Mouse (Mus musculus) MEL (cell line): ENCODE measurements at regions not wholly inside any gene's neighbourhood (a gene's known extent, or its start where the extent isn't known, plus 50 kb on each side); places are given as distances from the start of the nearest gene placed in this dataset.

Source experiments
- DNase-seq: peaks from one replicate; pipeline ENCODE4 v3.0.0; 2011; ENCODE audit warnings: low read depth, low spot score
- H3K27ac ChIP-seq: 2 replicates; pipeline ENCODE4 v1.5.1; 2012; ENCODE audit warnings: low read depth, mild to moderate bottlenecking, control low read depth, low read length, moderate library complexity; ENCODE audit not compliant: control insufficient read depth
- H3K27me3 ChIP-seq, 2 experiments: fragments of 150-350 bp in 1 of 2; sonication (generic) in 1 of 2; 2 replicates each; pipeline ENCODE4 v1.6.1; 2012; ENCODE audit warnings: low read length in 2 of 2, mild to moderate bottlenecking in 2 of 2, improper control_type of control experiment in 1 of 2, moderate library complexity in 1 of 2; ENCODE audit not compliant: insufficient read depth in 2 of 2, control insufficient read depth in 1 of 2
- H3K36me3 ChIP-seq, 2 experiments: 2 replicates each; pipeline ENCODE4 v1.6.1; 2012 to 2014; ENCODE audit warnings: low read length in 2 of 2, improper control_type of control experiment in 1 of 2, inconsistent platforms in 1 of 2, mild to moderate bottlenecking in 1 of 2; ENCODE audit not compliant: insufficient read depth in 2 of 2, control insufficient read depth in 1 of 2
- H3K4me1 ChIP-seq, 2 experiments: fragments of 150-350 bp in 1 of 2; sonication (generic) in 1 of 2; 2 replicates each; pipeline ENCODE4 v1.6.1; 2012; ENCODE audit warnings: low read length in 2 of 2, improper control_type of control experiment in 1 of 2, mild to moderate bottlenecking in 1 of 2; ENCODE audit not compliant: insufficient read depth in 2 of 2, control insufficient read depth in 1 of 2
- H3K4me3 ChIP-seq, 2 experiments: fragments of 150-350 bp in 1 of 2; sonication (generic) in 1 of 2; 2 replicates each; pipeline ENCODE4 v1.5.1; 2012; ENCODE audit warnings: low read depth in 2 of 2, low read length in 2 of 2, mild to moderate bottlenecking in 2 of 2, moderate library complexity in 2 of 2, control low read depth in 1 of 2, improper control_type of control experiment in 1 of 2; ENCODE audit not compliant: control insufficient read depth in 1 of 2, insufficient read depth in 1 of 2
- H3K79me2 ChIP-seq: 2 replicates; pipeline ENCODE4 v1.6.1; 2012; ENCODE audit warnings: mild to moderate bottlenecking, low read length, moderate library complexity; ENCODE audit not compliant: control insufficient read depth, poor library complexity, insufficient read depth
- H3K9ac ChIP-seq: 2 replicates; pipeline ENCODE4 v1.6.1; 2012; ENCODE audit warnings: low read depth, mild to moderate bottlenecking, control low read depth, low read length, moderate library complexity; ENCODE audit not compliant: control insufficient read depth, poor library complexity, severe bottlenecking
- H3K9me3 ChIP-seq: fragments of 150-350 bp; sonication (generic); replicated peaks from 2 replicates; pipeline ENCODE4 v1.6.1; 2012; ENCODE audit warnings: mild to moderate bottlenecking, low read length, improper control_type of control experiment, moderate library complexity; ENCODE audit not compliant: insufficient read depth
- CTCF ChIP-seq, 3 experiments: IDR thresholded peaks in 2 of 3; conservative IDR thresholded peaks in 1 of 3; 2 replicates each; pipeline ENCODE4 v1.5.1; 2011 to 2012; ENCODE audit warnings: low read length in 3 of 3, low read depth in 2 of 3, mild to moderate bottlenecking in 2 of 3, improper control_type of control experiment in 1 of 3, inconsistent platforms in 1 of 3, mixed read lengths in 1 of 3, moderate library complexity in 1 of 3; ENCODE audit not compliant: control insufficient read depth in 1 of 3, insufficient read depth in 1 of 3, poor library complexity in 1 of 3, severe bottlenecking in 1 of 3
- GABPA ChIP-seq: IDR thresholded peaks from 2 replicates; pipeline ENCODE4 v1.6.1; 2012; ENCODE audit warnings: low read depth, mild to moderate bottlenecking, inconsistent platforms, low read length, improper control_type of control experiment, moderate library complexity
- GATA1 ChIP-seq: IDR thresholded peaks from 2 replicates; pipeline ENCODE4 v1.6.1; 2011; ENCODE audit warnings: low read depth, low read length, improper control_type of control experiment
- HCFC1 ChIP-seq: IDR thresholded peaks from 2 replicates; pipeline ENCODE4 v1.6.1; 2012; ENCODE audit warnings: low read depth, mild to moderate bottlenecking, inconsistent platforms, low read length, improper control_type of control experiment, moderate library complexity
- JUND ChIP-seq: IDR thresholded peaks from 2 replicates; pipeline ENCODE4 v1.6.1; 2011; ENCODE audit warnings: low read depth, mild to moderate bottlenecking, improper control_type of control experiment, low read length
- MAX ChIP-seq: IDR thresholded peaks from 2 replicates; pipeline ENCODE4 v1.6.1; 2011; ENCODE audit warnings: low read length, improper control_type of control experiment
- MAZ ChIP-seq: IDR thresholded peaks from 2 replicates; pipeline ENCODE4 v1.6.1; 2012; ENCODE audit warnings: low read depth, mild to moderate bottlenecking, inconsistent platforms, low read length, improper control_type of control experiment
- MYB ChIP-seq: IDR thresholded peaks from 2 replicates; pipeline ENCODE4 v1.6.1; 2011; ENCODE audit warnings: mild to moderate bottlenecking, low read depth, low read length, improper control_type of control experiment
- NELFE ChIP-seq: IDR thresholded peaks from 2 replicates; pipeline ENCODE4 v1.6.1; 2011; ENCODE audit warnings: low read depth, low read length, improper control_type of control experiment
- POLR2A ChIP-seq, 2 experiments: IDR thresholded peaks; 2 replicates each; pipeline ENCODE4 v1.6.1; 2011 to 2012; ENCODE audit warnings: low read length in 2 of 2, mild to moderate bottlenecking in 2 of 2, control low read depth in 1 of 2, improper control_type of control experiment in 1 of 2, low read depth in 1 of 2, moderate library complexity in 1 of 2; ENCODE audit not compliant: control insufficient read depth in 1 of 2, insufficient read depth in 1 of 2, poor library complexity in 1 of 2
- POLR2AphosphoS5 ChIP-seq: IDR thresholded peaks from 2 replicates; pipeline ENCODE4 v1.6.1; 2012; ENCODE audit warnings: low read depth, borderline replicate concordance, mild to moderate bottlenecking, inconsistent platforms, low read length, moderate library complexity, mixed read lengths
- SIN3A ChIP-seq: IDR thresholded peaks from 2 replicates; pipeline ENCODE4 v1.6.1; 2012; ENCODE audit warnings: low read length, improper control_type of control experiment, inconsistent platforms
- SMC3 ChIP-seq: IDR thresholded peaks from 2 replicates; pipeline ENCODE4 v1.6.1; 2011; ENCODE audit warnings: low read depth, low read length, improper control_type of control experiment
- TAL1 ChIP-seq: IDR thresholded peaks from 2 replicates; pipeline ENCODE4 v1.6.1; 2012; ENCODE audit warnings: mild to moderate bottlenecking, inconsistent platforms, low read length, moderate library complexity, mixed read lengths
- TCF12 ChIP-seq: IDR thresholded peaks from 2 replicates; pipeline ENCODE4 v1.6.1; 2014; ENCODE audit warnings: low read depth, mild to moderate bottlenecking, inconsistent platforms, low read length, improper control_type of control experiment, moderate library complexity
- USF1 ChIP-seq: IDR thresholded peaks from 2 replicates; pipeline ENCODE4 v1.6.1; 2014; ENCODE audit warnings: low read depth, mild to moderate bottlenecking, inconsistent platforms, low read length, improper control_type of control experiment, moderate library complexity
- ZC3H11A ChIP-seq: IDR thresholded peaks from 2 replicates; pipeline ENCODE4 v1.6.1; 2012; ENCODE audit warnings: low read depth, mild to moderate bottlenecking, inconsistent platforms, low read length, improper control_type of control experiment
- ZKSCAN1 ChIP-seq: IDR thresholded peaks from 2 replicates; pipeline ENCODE4 v1.6.1; 2012; ENCODE audit warnings: low read depth, mild to moderate bottlenecking, inconsistent platforms, low read length, improper control_type of control experiment, moderate library complexity
- ZNF384 ChIP-seq: IDR thresholded peaks from 2 replicates; pipeline ENCODE4 v1.6.1; 2012; ENCODE audit warnings: low read depth, mild to moderate bottlenecking, inconsistent platforms, low read length, improper control_type of control experiment

GRCm38 (mm10) chr17:49274936-49275335 is 153.2 kb upstream of the Mocs1 start:
- TF ChIP-seq USF1 (no peak), GATA1 (no peak), TCF12 (no peak), SMC3 (no peak), HCFC1 (no peak), TAL1 (no peak), SIN3A (no peak), POLR2AphosphoS5 (no peak)
- H3K27me3 ChIP-seq: no peaks in the 10 kb centered on the region
- DNase-seq: no peak
- H3K9ac ChIP-seq: no peak overlapping the region
- H3K4me3 ChIP-seq: no peak overlapping the region
- H3K36me3 ChIP-seq: no peaks in the 10 kb centered on the region
- H3K9me3 ChIP-seq: no peaks in the 10 kb centered on the region
- H3K79me2 ChIP-seq: no peaks in the 10 kb centered on the region
- no peaks in the 10 kb centered on the region for H3K4me1 ChIP-seq
- no peak overlapping the region for H3K27ac ChIP-seq

GRCm38 (mm10) chr17:49275421-49275820 is 152.7 kb upstream of the Mocs1 start:
- no peak for DNase-seq
- Histone ChIP-seq H3K79me2 (no peaks in the 10 kb centered on the region), H3K27me3 (no peaks in the 10 kb centered on the region), H3K4me3 (no peak overlapping the region), H3K9ac (no peak overlapping the region), H3K9me3 (no peaks in the 10 kb centered on the region), H3K4me1 (no peaks in the 10 kb centered on the region), H3K36me3 (no peaks in the 10 kb centered on the region), H3K27ac (no peak overlapping the region)
- TF ChIP-seq ZNF384 (no peak), JUND (no peak), SMC3 (no peak), POLR2A (IDR thresholded peaks at IDR 0.05; ENCODE audit: control insufficient read depth in 1 of 2, insufficient read depth in 1 of 2, low read depth in 1 of 2, low read length in 2 of 2, poor library complexity in 1 of 2) (no peak), MAX (no peak), POLR2AphosphoS5 (no peak), ZKSCAN1 (no peak), CTCF (IDR thresholded peaks at IDR 0.05 in 2 of 3, conservative IDR thresholded peaks at IDR 0.05 in 1 of 3; ENCODE audit: control insufficient read depth in 1 of 3, insufficient read depth in 1 of 3, low read depth in 2 of 3, low read length in 3 of 3, poor library complexity in 1 of 3, severe bottlenecking in 1 of 3) (no peak), NELFE (no peak), TAL1 (no peak), TCF12 (no peak), MYB (no peak), GABPA (no peak), ZC3H11A (no peak), MAZ (no peak)
